Comparison of ENCODE assay signal across 8 mouse cellular contexts in genomic region chr1:57376806-57377205, GRCm38 (mm10). TPM values are rescaled to one million over a fixed set of nuclear protein-coding genes. Genes with fewer than 3 reads are reported as not detected.
DNase-seq lines count a peak whose midpoint lies in the region; ATAC-seq and TF ChIP-seq lines count a peak whose summit lies in the region.

No protein-coding gene starts in this region.

- TF ChIP-seq POLR2A in thymus, adult 2 months (IDR thresholded peaks at IDR 0.05; ENCODE audit: control insufficient read depth, extremely low read depth, insufficient read depth, low read length, poor library complexity), result no peak

- peak overlapping the region; percentile 93 for H3K4me2 ChIP-seq in embryonic facial prominence, embryonic 13.5 days
- peak overlapping the region; percentile 91 for H3K4me2 ChIP-seq in neural tube, embryonic 12.5 days (replicated peaks)

- no peak for TF ChIP-seq CTCF in layer of hippocampus, adult 2 months (conservative IDR thresholded peaks at IDR 0.05)
- TF ChIP-seq CTCF in thymus, adult 2 months (IDR thresholded peaks at IDR 0.05; ENCODE audit: borderline replicate concordance, control insufficient read depth, extremely low read depth, insufficient read depth, low read length, poor library complexity), result no peak

- no peak for ATAC-seq in embryonic facial prominence, embryonic 13.5 days (ENCODE audit: insufficient number of reproducible peaks, insufficient read depth, low FRiP score, low TSS enrichment, low read depth)
- ATAC-seq in neural tube, embryonic 12.5 days (ENCODE audit: low FRiP score, low read depth), result no peak

- no peak overlapping the region for H3K27ac ChIP-seq in layer of hippocampus, adult 2 months
- H3K27ac ChIP-seq in embryonic facial prominence, embryonic 13.5 days, result no peak overlapping the region
- H3K27ac ChIP-seq in limb, embryonic 10.5 days, result peak overlapping the region; percentile 90
- no peak overlapping the region for H3K27ac ChIP-seq in neural tube, embryonic 12.5 days
- no peak overlapping the region for H3K27ac ChIP-seq in thymus, adult 2 months (ENCODE audit: control insufficient read depth, insufficient read depth, low read length)

- no peak for DNase-seq in layer of hippocampus, adult 2 months (ENCODE audit: low spot score in 2 of 2)
- no peak for DNase-seq in layer of hippocampus, postnatal 25 days (ENCODE audit: extremely low spot score in 1 of 2, low spot score in 1 of 2)
- DNase-seq in limb, embryonic 10.5 days (ENCODE audit: low spot score), result no peak
- DNase-seq in left cerebral cortex, adult 18-20 months (ENCODE audit: low spot score in 2 of 2), result no peak
- no peak for DNase-seq in thymus, adult 2 months
- no peak for DNase-seq in retina, postnatal 1 day

- peaks cover 5% of the 10 kb centered on the region for H3K4me1 ChIP-seq in embryonic facial prominence, embryonic 13.5 days
- peaks cover 16% of the 10 kb centered on the region for H3K4me1 ChIP-seq in limb, embryonic 10.5 days
- H3K4me1 ChIP-seq in neural tube, embryonic 12.5 days, result no peaks in the 10 kb centered on the region
- no peaks in the 10 kb centered on the region; the same call in 1 of the 2 replicates for H3K4me1 ChIP-seq in thymus, adult 2 months (replicated peaks; ENCODE audit: control insufficient read depth, insufficient read depth, low read length)

- H3K36me3 ChIP-seq in embryonic facial prominence, embryonic 13.5 days, result no peaks in the 10 kb centered on the region
- H3K36me3 ChIP-seq in limb, embryonic 10.5 days, result 0 out of 2 replicates have a peak, but pooled peaks cover 2% of the 10 kb centered on the region
- H3K36me3 ChIP-seq in neural tube, embryonic 12.5 days, result no peaks in the 10 kb centered on the region
- no peaks in the 10 kb centered on the region for H3K36me3 ChIP-seq in thymus, adult 2 months (ENCODE audit: control insufficient read depth, insufficient read depth, low read length)

- H3K4me3 ChIP-seq in layer of hippocampus, adult 2 months, result peak overlapping the region; percentile 89
- H3K4me3 ChIP-seq in embryonic facial prominence, embryonic 13.5 days, result peak overlapping the region; percentile 93
- H3K4me3 ChIP-seq in limb, embryonic 10.5 days, result peak overlapping the region; percentile 79
- H3K4me3 ChIP-seq in neural tube, embryonic 12.5 days, result no peak overlapping the region
- no peak overlapping the region for H3K4me3 ChIP-seq in thymus, adult 2 months (ENCODE audit: control insufficient read depth, insufficient read depth, low read length)

- H3K27me3 ChIP-seq in embryonic facial prominence, embryonic 13.5 days, result no peaks in the 10 kb centered on the region
- no peaks in the 10 kb centered on the region for H3K27me3 ChIP-seq in limb, embryonic 10.5 days (ENCODE audit: low read depth, poor library complexity, severe bottlenecking)
- H3K27me3 ChIP-seq in neural tube, embryonic 12.5 days (replicated peaks), result no peaks in the 10 kb centered on the region
- H3K27me3 ChIP-seq in thymus, adult 2 months (ENCODE audit: control insufficient read depth, insufficient read depth, low read length), result no peaks in the 10 kb centered on the region

- H3K9ac ChIP-seq in embryonic facial prominence, embryonic 13.5 days, result peak overlapping the region; percentile 94; the same call in 1 of the 2 replicates
- no peak overlapping the region for H3K9ac ChIP-seq in neural tube, embryonic 12.5 days

- 67% methylated on average over 6 of the region's 6 CpGs for WGBS in embryonic facial prominence, embryonic 13.5 days
- WGBS in limb, embryonic 10.5 days, result 73% methylated on average over 6 of the region's 6 CpGs
- WGBS in neural tube, embryonic 12.5 days, result 70% methylated on average over 6 of the region's 6 CpGs
- WGBS in thymus, adult 2 months, result 73% methylated on average over 6 of the region's 6 CpGs

- no peaks in the 10 kb centered on the region for H3K9me3 ChIP-seq in embryonic facial prominence, embryonic 13.5 days
- no peaks in the 10 kb centered on the region for H3K9me3 ChIP-seq in limb, embryonic 10.5 days (replicated peaks)
- no peaks in the 10 kb centered on the region for H3K9me3 ChIP-seq in neural tube, embryonic 12.5 days

RNA-seq across cellular contexts. Expression of gene 1700066M21Rik, which starts 0.6 kb away (rescaled TPM):
- 10 to 100 TPM; 22.2 to 24.5 TPM for total RNA-seq in layer of hippocampus, adult 2 months (2021)
- total RNA-seq in layer of hippocampus, postnatal 25 days (2021), result 10 to 100 TPM; 23.0 to 24.5 TPM
- polyA plus RNA-seq in embryonic facial prominence, embryonic 13.5 days (2015; fragmentation: Nextera tagmentation; extraction: Ambion mirVana), result 15.0 and 16.5 TPM in 2 replicates
- polyA plus RNA-seq in limb, embryonic 10.5 days (2016; fragmentation: Nextera tagmentation; extraction: Ambion mirVana), result 9.5 and 10.5 TPM in 2 replicates
- polyA plus RNA-seq in neural tube, embryonic 12.5 days (2016; fragmentation: Nextera tagmentation; extraction: Ambion mirVana), result 12.3 and 13.9 TPM in 2 replicates
- 10 to 100 TPM; 21.0 to 21.9 TPM for total RNA-seq in left cerebral cortex, adult 18-20 months (2021)
- 22.9 and 47.3 TPM in 2 replicates for polyA plus RNA-seq in thymus, adult 2 months (2012; rRNA removed)

RNA-seq across cellular contexts. Expression of gene Maip1, which starts 29.3 kb away (rescaled TPM):
- total RNA-seq in layer of hippocampus, adult 2 months (2021), result 10 to 100 TPM; 12.1 to 12.5 TPM
- total RNA-seq in layer of hippocampus, postnatal 25 days (2021), result 10 to 100 TPM; 11.3 to 12.0 TPM
- 17.5 and 18.4 TPM in 2 replicates for polyA plus RNA-seq in embryonic facial prominence, embryonic 13.5 days (2015; fragmentation: Nextera tagmentation; extraction: Ambion mirVana)
- 20.5 and 20.6 TPM in 2 replicates for polyA plus RNA-seq in limb, embryonic 10.5 days (2016; fragmentation: Nextera tagmentation; extraction: Ambion mirVana)
- polyA plus RNA-seq in neural tube, embryonic 12.5 days (2016; fragmentation: Nextera tagmentation; extraction: Ambion mirVana), result 17.9 and 18.2 TPM in 2 replicates
- total RNA-seq in left cerebral cortex, adult 18-20 months (2021), result 10 to 100 TPM; 11.6 to 11.9 TPM
- polyA plus RNA-seq in thymus, adult 2 months (2012; rRNA removed), result 7.1 and 7.4 TPM in 2 replicates

RNA-seq across cellular contexts. Expression of gene Tyw5, which starts 30.1 kb away (rescaled TPM):
- 10 to 100 TPM; 23.8 to 25.9 TPM for total RNA-seq in layer of hippocampus, adult 2 months (2021)
- total RNA-seq in layer of hippocampus, postnatal 25 days (2021), result 10 to 100 TPM; 18.6 to 23.9 TPM
- polyA plus RNA-seq in embryonic facial prominence, embryonic 13.5 days (2015; fragmentation: Nextera tagmentation; extraction: Ambion mirVana), result 27.0 and 33.9 TPM in 2 replicates
- polyA plus RNA-seq in limb, embryonic 10.5 days (2016; fragmentation: Nextera tagmentation; extraction: Ambion mirVana), result 32.3 and 35.9 TPM in 2 replicates
- 23.1 and 26.3 TPM in 2 replicates for polyA plus RNA-seq in neural tube, embryonic 12.5 days (2016; fragmentation: Nextera tagmentation; extraction: Ambion mirVana)
- 10 to 100 TPM; 18.2 to 23.1 TPM for total RNA-seq in left cerebral cortex, adult 18-20 months (2021)
- 6.5 and 8.5 TPM in 2 replicates for polyA plus RNA-seq in thymus, adult 2 months (2012; rRNA removed)

Comparison
In these comparisons a context has a peak if more than half of its experiments do, and no peak if none do; other contexts are left out.
1. H3K4me3 ChIP-seq: peak in layer of hippocampus, adult 2 months (single experiment), embryonic facial prominence, embryonic 13.5 days (single experiment) and limb, embryonic 10.5 days (single experiment); none in neural tube, embryonic 12.5 days (single experiment) and thymus, adult 2 months (single experiment).